ENCODE assay signal across 11 mouse cellular contexts in the genomic region with DNA sequence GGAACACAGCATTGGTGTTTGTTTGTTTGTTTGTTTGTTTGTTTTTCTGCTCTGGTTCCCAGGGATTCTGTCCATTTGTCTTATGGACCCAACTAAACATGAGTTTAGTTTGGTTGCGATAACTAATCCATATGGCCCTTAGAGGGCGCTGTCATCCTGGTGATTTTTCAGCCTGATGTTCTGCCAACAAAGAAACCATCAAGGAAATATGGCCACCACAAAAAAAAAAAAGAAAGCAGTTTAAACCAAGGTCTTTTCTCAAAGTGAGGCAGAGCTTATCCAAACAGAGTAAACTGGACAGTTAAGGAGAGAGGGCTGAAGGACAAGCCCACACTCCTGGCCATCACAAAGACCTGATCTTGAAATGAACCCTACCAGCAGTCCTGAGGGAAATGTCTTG.
DNase-seq lines count a peak whose midpoint lies in the region; ATAC-seq and TF ChIP-seq lines count a peak whose summit lies in the region.
"Had no signal": no experiment of that assay in that cellular context is flagged by ENCODE, and none has a peak within 500 bp of the region (broad histone marks: within the 10 kb centered on the region; RNA-seq: fewer than 3 reads in every experiment).

No protein-coding gene starts in this region.

- H3K4me1 ChIP-seq in intestine, embryonic 14.5 days (replicated peaks; ENCODE audit: control insufficient read depth, insufficient read depth, low read length): no peaks in the 10 kb centered on the region
- no peaks in the 10 kb centered on the region for H3K4me1 ChIP-seq in intestine, embryonic 15.5 days (replicated peaks)
- no peaks in the 10 kb centered on the region for H3K4me1 ChIP-seq in ES-E14 (ENCODE audit: control insufficient read depth in 2 of 2, insufficient read depth in 2 of 2, low read length in 2 of 2, poor library complexity in 1 of 2)
- H3K4me1 ChIP-seq in forebrain, embryonic 14.5 days (ENCODE audit: control insufficient read depth, insufficient read depth, low read length): no peaks in the 10 kb centered on the region
- H3K4me1 ChIP-seq: liver, embryonic 15.5 days; stomach, embryonic 15.5 days had no signal

- in situ Hi-C loops in ES-E14 (cut with MboI; ENCODE audit: low sequenced_read_pairs in 2 of 2, unreplicated experiment in 2 of 2): loop anchor here (25.0 kb wide), 2 partner anchors 156 to 481 kb away; a partner anchor contains a TSS

- H3K4me3 ChIP-seq in intestine, embryonic 14.5 days (ENCODE audit: low read depth, low read length): no peak overlapping the region
- H3K4me3 ChIP-seq in intestine, embryonic 15.5 days (replicated peaks): no peak overlapping the region
- H3K4me3 ChIP-seq in ES-E14 (ENCODE audit: insufficient read depth in 1 of 2, low read depth in 1 of 2, low read length in 2 of 2, poor library complexity in 1 of 2, severe bottlenecking in 1 of 2): no peak overlapping the region
- no peak overlapping the region for H3K4me3 ChIP-seq in forebrain, embryonic 14.5 days (ENCODE audit: low read depth, low read length)
- H3K4me3 ChIP-seq: embryonic facial prominence, embryonic 13.5 days; liver, embryonic 15.5 days; stomach, embryonic 15.5 days had no signal

- H3K36me3 ChIP-seq in intestine, embryonic 14.5 days (ENCODE audit: control insufficient read depth, insufficient read depth, low read length): no peaks in the 10 kb centered on the region
- H3K36me3 ChIP-seq in intestine, embryonic 15.5 days: no peaks in the 10 kb centered on the region
- H3K36me3 ChIP-seq in ES-E14 (ENCODE audit: control insufficient read depth, insufficient read depth, low read length, poor library complexity, severe bottlenecking): no peaks in the 10 kb centered on the region
- H3K36me3 ChIP-seq in forebrain, embryonic 14.5 days (ENCODE audit: control insufficient read depth, insufficient read depth, low read length): no peaks in the 10 kb centered on the region
- H3K36me3 ChIP-seq: embryonic facial prominence, embryonic 13.5 days; liver, embryonic 15.5 days; stomach, embryonic 15.5 days had no signal

- H3K9me3 ChIP-seq in intestine, embryonic 14.5 days (ENCODE audit: control insufficient read depth, low read length): no peaks in the 10 kb centered on the region
- no peaks in the 10 kb centered on the region for H3K9me3 ChIP-seq in intestine, embryonic 15.5 days
- no peaks in the 10 kb centered on the region for H3K9me3 ChIP-seq in ES-E14 (ENCODE audit: control insufficient read depth, insufficient read depth, low read depth, low read length)
- H3K9me3 ChIP-seq in forebrain, embryonic 14.5 days (replicated peaks; ENCODE audit: control insufficient read depth, low read length): no peaks in the 10 kb centered on the region
- H3K9me3 ChIP-seq: embryonic facial prominence, embryonic 13.5 days; liver, embryonic 15.5 days; stomach, embryonic 15.5 days had no signal

- H3K27ac ChIP-seq in intestine, embryonic 14.5 days (ENCODE audit: low read depth): no peak overlapping the region
- H3K27ac ChIP-seq in intestine, embryonic 15.5 days: no peak overlapping the region
- no peak overlapping the region for H3K27ac ChIP-seq in ES-E14 (ENCODE audit: insufficient read depth, low read depth, low read length, poor library complexity, severe bottlenecking)
- no peak overlapping the region for H3K27ac ChIP-seq in forebrain, embryonic 14.5 days (ENCODE audit: low read depth, low read length)
- H3K27ac ChIP-seq: embryonic facial prominence, embryonic 13.5 days; liver, embryonic 15.5 days; stomach, embryonic 15.5 days had no signal

- no peak for ATAC-seq in intestine, embryonic 14.5 days (replicated peaks; ENCODE audit: low FRiP score, low TSS enrichment, low read depth)
- no peak for ATAC-seq in intestine, embryonic 15.5 days
- no peak for ATAC-seq in forebrain, embryonic 14.5 days

- H3K9ac ChIP-seq in intestine, embryonic 14.5 days (ENCODE audit: low read length): no peak overlapping the region
- H3K9ac ChIP-seq in intestine, embryonic 15.5 days: no peak overlapping the region
- no peak overlapping the region for H3K9ac ChIP-seq in ES-E14 (ENCODE audit: insufficient read depth, low read depth, low read length, poor library complexity, severe bottlenecking)
- H3K9ac ChIP-seq in forebrain, embryonic 14.5 days (ENCODE audit: low read length): no peak overlapping the region
- H3K9ac ChIP-seq: embryonic facial prominence, embryonic 13.5 days; liver, embryonic 15.5 days; stomach, embryonic 15.5 days had no signal

- WGBS in intestine, embryonic 14.5 days: 16% methylated on average over 2 of the region's 2 CpGs
- WGBS in intestine, embryonic 15.5 days: 19% methylated on average over 2 of the region's 2 CpGs
- 11% methylated on average over 2 of the region's 2 CpGs for WGBS in forebrain, embryonic 14.5 days

- intact Hi-C loops in left cerebral cortex, postnatal 4 days (cut with DNase I): loop anchor here (5.0 kb wide), 1 partner anchor 156 kb away; no protein-coding TSS in a partner anchor

- no peak overlapping the region for H3K4me2 ChIP-seq in intestine, embryonic 14.5 days (ENCODE audit: low read length)
- no peak overlapping the region for H3K4me2 ChIP-seq in intestine, embryonic 15.5 days (replicated peaks)
- no peak overlapping the region for H3K4me2 ChIP-seq in forebrain, embryonic 14.5 days (ENCODE audit: low read length)
- H3K4me2 ChIP-seq: embryonic facial prominence, embryonic 13.5 days; liver, embryonic 15.5 days; stomach, embryonic 15.5 days had no signal

- no peaks in the 10 kb centered on the region for H3K27me3 ChIP-seq in intestine, embryonic 14.5 days (replicated peaks; ENCODE audit: control insufficient read depth, insufficient read depth, low read length)
- no peaks in the 10 kb centered on the region for H3K27me3 ChIP-seq in intestine, embryonic 15.5 days (replicated peaks)
- H3K27me3 ChIP-seq in forebrain, embryonic 14.5 days (replicated peaks; ENCODE audit: control insufficient read depth, insufficient read depth, low read length): no peaks in the 10 kb centered on the region
- H3K27me3 ChIP-seq: embryonic facial prominence, embryonic 13.5 days; liver, embryonic 15.5 days; stomach, embryonic 15.5 days had no signal

- DNase-seq in intestine, embryonic 14.5 days (ENCODE audit: low spot score): peak; percentile 62
- peak; percentile 33 for DNase-seq in ES-E14 (ENCODE audit: low read depth, low spot score)
- DNase-seq in adrenal gland, postnatal 25 days: peak; percentile 47
- peak; percentile 84 for DNase-seq in forebrain, embryonic 14.5 days (ENCODE audit: low spot score)
- peak; percentile 67 for DNase-seq in left cerebral cortex, postnatal 4 days
- DNase-seq in right cerebral cortex, postnatal 4 days: peak; percentile 64
- no peak for DNase-seq in thymus, postnatal 14 days

TF ChIP-seq in ES-E14, 5 proteins besides CTCF, POLR2A, EP300 and RAD21:
- TF ChIP-seq MAFK (IDR thresholded peaks at IDR 0.05; ENCODE audit: insufficient read depth, low read depth, low read length) (no peak), CHD2 (IDR thresholded peaks at IDR 0.05; ENCODE audit: low read depth, low read length) (no peak), ZNF384 (IDR thresholded peaks at IDR 0.05; ENCODE audit: low read depth, low read length) (peak; percentile 82), ZC3H11A (IDR thresholded peaks at IDR 0.05; ENCODE audit: borderline replicate concordance, low read depth, low read length) (0 out of 2 replicates have a peak, but pooled peaks have one; percentile 7), HCFC1 (IDR thresholded peaks at IDR 0.05; ENCODE audit: borderline replicate concordance, insufficient read depth, low read length) (no peak)
